Mouse (Mus musculus): ENCODE measurements around the gene Csn3. TPM values are rescaled to one million over a fixed set of nuclear protein-coding genes. Genes with fewer than 3 reads are reported as not detected.

The Csn3 gene
- not detected for total RNA-seq (2022)

GRCm38 (mm10) chr5:87925372-87925771 lies at the start of gene Csn3:
Csn3 (plus strand) TSS chr5:87925579.
- no peak for DNase-seq

- DNase-seq: no peak
Measured at GRCm38 (mm10) chr5:87884729-87885128, 40.6 kb upstream of the Csn3 start, which contains the start of gene Odam. Odam (plus strand) TSS chr5:87885029.

GRCm38 (mm10) chr5:87931603-87932002 lies 6.2 kb downstream of the Csn3 start:
- DNase-seq: no peak

- no peak for DNase-seq
Measured at GRCm38 (mm10) chr5:87940752-87941151, 15.4 kb downstream of the Csn3 start.

- no peak for DNase-seq
Measured at GRCm38 (mm10) chr5:87942515-87942914, 17.1 kb downstream of the Csn3 start.

GRCm38 (mm10) chr5:87951836-87952235 lies 26.5 kb downstream of the Csn3 start:
- no peak for DNase-seq

GRCm38 (mm10) chr5:87969201-87969600 lies 43.8 kb downstream of the Csn3 start, which contains the start of the genes 2310003L06Rik and Gm28434:
2310003L06Rik (plus strand) TSS chr5:87969459.
Gm28434 (plus strand) TSS chr5:87969517.
- no peak for DNase-seq

GRCm38 (mm10) chr5:87979139-87979538 lies 53.8 kb downstream of the Csn3 start, which contains the start of gene Cabs1:
Cabs1 (plus strand) TSS chr5:87979439.
- no peak for DNase-seq

Other genes with a start within 250 kb of the Csn3 start
- not detected for gene Csn2, start 225.9 kb upstream of the Csn3 start, total RNA-seq (2022)
- gene Csn1s2a, start 151.0 kb upstream of the Csn3 start, total RNA-seq (2022): not detected
- not detected for gene Csn1s2b, start 117.5 kb upstream of the Csn3 start, total RNA-seq (2022)
- gene Prr27, start 99.9 kb upstream of the Csn3 start, total RNA-seq (2022): not detected
- gene Odam, start 40.5 kb upstream of the Csn3 start, total RNA-seq (2022): not detected
- gene 2310003L06Rik, start 43.9 kb downstream of the Csn3 start, total RNA-seq (2022): not detected
- not detected for gene Gm28434, start 43.9 kb downstream of the Csn3 start, total RNA-seq (2022)
- not detected for gene Cabs1, start 53.9 kb downstream of the Csn3 start, total RNA-seq (2022)
- not detected for gene Smr3a, start 77.0 kb downstream of the Csn3 start, total RNA-seq (2022)
- not detected for gene Smr2, start 161.0 kb downstream of the Csn3 start, total RNA-seq (2022)
- not detected for gene Gm11116, start 186.0 kb downstream of the Csn3 start, total RNA-seq (2022)
- gene Gm11115, start 228.5 kb downstream of the Csn3 start, total RNA-seq (2022): not detected

Measured in adrenal gland, adult 8-10 months (tissue).